Mouse (Mus musculus) hindbrain, embryonic 16.5 days (tissue): ENCODE measurements at regions not wholly inside any gene's neighbourhood (a gene's known extent, or its start where the extent isn't known, plus 50 kb on each side); places are given as distances from the start of the nearest gene placed in this dataset.

ENCODE experiments used
- ATAC-seq: fragments of 200-750 bp; cut with Nextera tagmentation; 2 replicates; pipeline ENCODE4 v1.8.0; 2017; ENCODE audit warnings: moderate TSS enrichment, moderate library complexity
- H3K27ac ChIP-seq: fragments of 300-500 bp; sonication (generic); 2 replicates; pipeline ENCODE4 v1.5.1; 2014; ENCODE audit warnings: low read depth, mild to moderate bottlenecking, control low read depth, low read length, moderate library complexity
- H3K27me3 ChIP-seq: fragments of 300-500 bp; sonication (generic); replicated peaks from 2 replicates; pipeline ENCODE4 v1.6.1; 2014; ENCODE audit warnings: low read length; ENCODE audit not compliant: control insufficient read depth, insufficient read depth
- H3K36me3 ChIP-seq: fragments of 300-500 bp; sonication (generic); 2 replicates; pipeline ENCODE4 v1.6.1; 2014; ENCODE audit warnings: mild to moderate bottlenecking, low read length, moderate library complexity, mixed read lengths; ENCODE audit not compliant: control insufficient read depth, insufficient read depth
- H3K4me1 ChIP-seq: fragments of 300-500 bp; sonication (generic); 2 replicates; pipeline ENCODE4 v1.6.1; 2014; ENCODE audit warnings: low read depth, low read length; ENCODE audit not compliant: control insufficient read depth, insufficient read depth
- H3K4me2 ChIP-seq: fragments of 300-500 bp; sonication (generic); 2 replicates; pipeline ENCODE4 v1.6.1; 2014; ENCODE audit warnings: mild to moderate bottlenecking, low read length, control low read depth, moderate library complexity
- H3K4me3 ChIP-seq: fragments of 300-500 bp; sonication (generic); 2 replicates; pipeline ENCODE4 v1.5.1; 2014; ENCODE audit warnings: mild to moderate bottlenecking, low read length, control low read depth, moderate library complexity
- H3K9ac ChIP-seq: fragments of 300-500 bp; sonication (generic); 2 replicates; pipeline ENCODE4 v1.6.1; 2014; ENCODE audit warnings: low read depth, mild to moderate bottlenecking, control low read depth, low read length, moderate library complexity
- H3K9me3 ChIP-seq: fragments of 300-500 bp; sonication (generic); 2 replicates; pipeline ENCODE4 v1.6.1; 2014; ENCODE audit warnings: mild to moderate bottlenecking, low read length, moderate library complexity; ENCODE audit not compliant: control insufficient read depth
- WGBS: fragments of 180-500 bp; shearing (Covaris S2); extraction: QIAGEN DNeasy Blood & Tissue Kit; methylation state at CpG from one replicate; pipeline ENCODE4 v1.1.7; 2014; 5-methylcytosine and 5-hydroxymethylcytosine counted together

DNA sequence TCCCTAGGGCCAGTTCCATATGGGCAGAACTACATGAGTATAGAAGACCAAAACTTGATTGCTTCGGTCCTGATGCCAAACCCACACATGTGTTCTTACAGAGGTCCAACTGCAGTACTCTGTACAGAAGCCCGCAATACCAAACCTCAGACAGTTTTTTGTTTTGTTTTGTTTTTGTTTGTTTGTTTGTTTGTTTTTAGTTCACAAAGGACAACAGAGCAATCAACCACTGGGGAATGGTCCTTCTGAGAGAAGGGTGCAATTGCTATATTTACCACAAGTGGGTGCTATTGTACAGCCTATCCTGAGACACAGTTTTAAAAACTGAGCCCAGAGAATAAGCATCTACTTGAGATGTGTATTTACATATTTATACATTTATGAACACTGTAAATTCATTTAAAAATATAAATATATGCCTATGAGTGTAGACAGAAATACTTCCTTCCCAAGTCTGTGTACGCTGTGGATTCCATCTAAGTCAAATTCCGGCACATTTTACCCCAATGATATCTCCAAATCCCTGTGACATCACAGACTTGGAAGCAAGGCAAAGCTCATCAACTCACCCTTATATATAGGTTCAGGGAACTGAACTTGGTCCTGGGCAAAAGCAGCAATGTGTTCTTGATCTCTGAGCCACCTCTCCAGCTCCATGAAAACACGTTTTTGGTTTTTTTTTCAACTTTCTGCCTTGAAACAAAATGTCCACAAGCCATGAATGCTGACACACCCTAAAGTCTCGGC, 101.3 kb upstream of the A26c2 start:
- Histone ChIP-seq H3K9ac (no peak overlapping the region), H3K27me3 (no peaks in the 10 kb centered on the region), H3K36me3 (no peaks in the 10 kb centered on the region), H3K4me2 (no peak overlapping the region), H3K4me1 (no peaks in the 10 kb centered on the region), H3K27ac (no peak overlapping the region), H3K9me3 (no peaks in the 10 kb centered on the region), H3K4me3 (no peak overlapping the region)
- peak; percentile 69 for ATAC-seq
- WGBS, result 64% methylated on average over 6 of the region's 6 CpGs

DNA sequence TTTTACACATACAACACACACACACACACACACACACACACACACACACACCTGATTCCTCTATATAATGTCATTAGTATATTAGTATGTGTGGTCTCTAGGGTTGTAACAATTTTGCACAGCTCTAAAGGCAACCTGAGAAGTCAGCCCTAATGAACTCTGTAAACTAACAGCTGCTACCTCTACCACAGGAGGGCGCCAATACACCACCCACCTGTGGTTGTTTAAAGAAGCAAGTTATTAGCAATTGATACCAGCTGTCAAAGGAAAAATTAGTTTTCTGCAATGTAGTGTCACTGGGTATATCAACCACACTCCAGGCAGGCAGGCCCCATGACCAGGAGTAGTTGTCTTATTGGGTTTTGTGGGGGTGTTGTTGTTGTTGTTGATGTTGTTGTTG, 98.8 kb upstream of the A26c2 start:
- Histone ChIP-seq H3K4me2 (no peak overlapping the region), H3K27ac (no peak overlapping the region), H3K4me1 (no peaks in the 10 kb centered on the region), H3K9ac (no peak overlapping the region), H3K4me3 (no peak overlapping the region), H3K36me3 (no peaks in the 10 kb centered on the region), H3K9me3 (no peaks in the 10 kb centered on the region), H3K27me3 (no peaks in the 10 kb centered on the region)
- ATAC-seq, result no peak
- WGBS, result 0% methylated on average over 1 of the region's 1 CpGs

DNA sequence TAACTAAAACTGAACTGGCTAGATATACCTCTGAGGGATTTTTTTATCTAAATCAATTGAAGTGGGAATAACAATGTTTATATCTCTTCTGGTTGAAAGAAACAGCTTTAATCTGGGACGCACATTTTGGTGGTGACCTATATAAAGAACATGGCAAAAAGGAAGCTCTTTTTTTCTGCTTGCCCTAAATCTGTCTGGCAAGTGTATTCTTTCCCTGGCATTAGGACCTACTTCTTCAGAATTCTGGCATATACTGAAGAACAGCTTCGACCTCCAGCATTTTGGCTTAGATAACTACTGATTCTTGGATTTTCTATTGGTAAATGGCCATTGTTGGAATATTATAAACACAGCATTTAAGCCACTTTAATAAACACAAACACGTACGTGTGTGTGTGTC, 70.9 kb upstream of the A26c2 start:
- no peak for ATAC-seq
- WGBS, result 85% methylated on average over 4 of the region's 4 CpGs
- H3K4me3 ChIP-seq, result no peak overlapping the region

DNA sequence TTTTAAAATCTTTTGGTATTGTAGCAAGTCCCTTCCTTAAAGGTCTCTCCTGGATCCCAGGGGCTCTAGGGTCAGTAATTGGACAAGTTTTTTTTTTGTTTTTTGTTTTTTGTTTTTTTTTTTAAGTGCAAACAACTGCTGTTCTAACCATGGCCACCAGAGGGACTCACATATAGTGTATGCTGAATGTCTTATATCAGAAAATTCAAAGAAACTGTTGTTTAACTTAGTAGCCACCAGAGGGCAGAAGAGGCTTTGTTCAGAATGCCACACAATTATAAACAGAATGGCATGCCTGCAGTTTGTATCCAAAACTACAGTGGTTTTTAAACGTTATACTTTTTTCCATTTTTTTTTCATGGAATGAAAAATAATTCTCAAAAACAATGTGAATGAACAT, 53.6 kb upstream of the A26c2 start:
- no peaks in the 10 kb centered on the region for H3K27me3 ChIP-seq
- H3K27ac ChIP-seq, result no peak overlapping the region
- peak; percentile 92 for ATAC-seq
- H3K4me3 ChIP-seq, result no peak overlapping the region
- H3K9me3 ChIP-seq, result no peaks in the 10 kb centered on the region
- no peaks in the 10 kb centered on the region for H3K4me1 ChIP-seq
- no peak overlapping the region for H3K9ac ChIP-seq
- H3K4me2 ChIP-seq, result no peak overlapping the region
- WGBS, result 6% methylated on average over 1 of the region's 1 CpGs
- H3K36me3 ChIP-seq, result no peaks in the 10 kb centered on the region

More for the DNA sequence above, 70.9 kb upstream of the A26c2 start:
- no peak overlapping the region for H3K4me2 ChIP-seq
- no peak overlapping the region for H3K27ac ChIP-seq
- no peaks in the 10 kb centered on the region for H3K36me3 ChIP-seq
- no peak overlapping the region for H3K9ac ChIP-seq
- no peaks in the 10 kb centered on the region for H3K9me3 ChIP-seq
- no peaks in the 10 kb centered on the region for H3K4me1 ChIP-seq
- no peaks in the 10 kb centered on the region for H3K27me3 ChIP-seq
